Mouse (Mus musculus) G1E (cell line): Measurements from ENCODE around the gene Prdx6.

Source experiments
- CTCF ChIP-seq: IDR thresholded peaks from 2 replicates; pipeline ENCODE4 v1.5.1; 2012; ENCODE audit warnings: low read depth, low read length, inconsistent platforms, mixed read lengths
- GATA2 ChIP-seq: IDR thresholded peaks from 2 replicates; pipeline ENCODE4 v1.6.1; 2012; ENCODE audit warnings: low read depth, low read length, inconsistent platforms, borderline replicate concordance
- POLR2AphosphoS5 ChIP-seq: IDR thresholded peaks from 2 replicates; pipeline ENCODE4 v1.6.1; 2012; ENCODE audit warnings: low read depth, low read length, inconsistent platforms; ENCODE audit not compliant: insufficient replicate concordance

DNA sequence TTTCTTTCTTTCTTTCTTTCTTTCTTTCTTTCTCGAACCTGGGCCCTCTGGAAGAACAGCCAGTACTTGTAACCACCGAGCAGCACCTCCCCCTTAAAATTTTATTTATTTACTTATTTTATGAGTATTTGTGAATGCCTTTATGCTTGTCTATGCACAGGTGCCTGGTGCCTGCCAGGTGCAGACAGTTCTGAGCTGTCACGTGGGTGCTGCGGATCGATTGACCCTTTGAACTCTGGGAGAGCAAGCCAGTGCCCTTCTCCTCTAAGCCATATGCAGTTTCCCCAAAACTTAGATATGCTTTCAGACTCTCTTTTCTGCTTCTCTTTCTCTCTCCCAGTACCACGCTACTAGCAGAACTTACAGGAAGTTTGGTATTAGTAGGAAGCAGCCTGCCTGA is 8.1 kb upstream of the Prdx6 start:
- TF ChIP-seq POLR2AphosphoS5 (no peak), CTCF (no peak), GATA2 (no peak)
